Mouse (Mus musculus) myocyte (in vitro differentiated cells): ENCODE data around the gene Gm20388. TPM values are rescaled to one million over a fixed set of nuclear protein-coding genes. Genes with fewer than 3 reads are reported as not detected.
A peak's percentile ranks its signal among the peaks of the same experiment; 100 is the strongest.

ENCODE experiments used
- H3K27me3 ChIP-seq: one replicate; pipeline ENCODE4 v1.6.1; 2011; ENCODE audit not compliant: control insufficient read depth, insufficient read depth, insufficient read length
- H3K36me3 ChIP-seq: one replicate; pipeline ENCODE4 v1.6.1; 2011; ENCODE audit not compliant: control insufficient read depth, insufficient read depth
- H3K4me2 ChIP-seq: one replicate; pipeline ENCODE4 v1.6.1; 2011; ENCODE audit warnings: low read depth, control low read depth
- H3K4me3 ChIP-seq: one replicate; pipeline ENCODE4 v1.5.1; 2011; ENCODE audit warnings: mild to moderate bottlenecking, control low read depth, moderate library complexity
- H3K79me2 ChIP-seq: one replicate; pipeline ENCODE4 v1.6.1; 2011; ENCODE audit not compliant: control insufficient read depth, insufficient read depth
- H3ac ChIP-seq: one replicate; pipeline ENCODE4 v1.6.1; 2011; ENCODE audit not compliant: control insufficient read depth, insufficient read length
- CEBPB ChIP-seq: IDR thresholded peaks from 2 replicates; pipeline ENCODE4 v1.6.1; 2011; ENCODE audit warnings: mild to moderate bottlenecking, moderate library complexity; ENCODE audit not compliant: poor library complexity, insufficient read depth, severe bottlenecking
- E2F4 ChIP-seq: IDR thresholded peaks from one replicate; pipeline ENCODE4 v1.6.1; 2011; ENCODE audit warnings: mild to moderate bottlenecking, control low read depth, moderate library complexity; ENCODE audit not compliant: insufficient read depth
- MAX ChIP-seq: IDR thresholded peaks from one replicate; pipeline ENCODE4 v1.6.1; 2011; ENCODE audit warnings: low read depth, mild to moderate bottlenecking, control low read depth
- MYOD1 ChIP-seq, 3 experiments: IDR thresholded peaks; one replicate each; pipeline ENCODE4 v1.6.1; 2011; ENCODE audit warnings: control low read depth in 2 of 3, low read depth in 2 of 3, mild to moderate bottlenecking in 2 of 3, moderate library complexity in 1 of 3; ENCODE audit not compliant: insufficient read length in 2 of 3, control insufficient read depth in 1 of 3
- MYOG ChIP-seq, 3 experiments: IDR thresholded peaks; one replicate each; pipeline ENCODE4 v1.6.1; 2011; ENCODE audit warnings: control low read depth in 2 of 3, low read depth in 2 of 3, mild to moderate bottlenecking in 2 of 3; ENCODE audit not compliant: insufficient read length in 2 of 3, control insufficient read depth in 1 of 3, insufficient read depth in 1 of 3
- POLR2A ChIP-seq: IDR thresholded peaks from one replicate; pipeline ENCODE4 v1.6.1; 2011; ENCODE audit warnings: low read depth, mild to moderate bottlenecking, control low read depth, moderate library complexity; ENCODE audit not compliant: insufficient read length
- POLR2AphosphoS2 ChIP-seq: IDR thresholded peaks from one replicate; pipeline ENCODE4 v1.6.1; 2011; ENCODE audit warnings: low read depth, control low read depth; ENCODE audit not compliant: insufficient read length
- REST ChIP-seq: IDR thresholded peaks from one replicate; pipeline ENCODE4 v1.6.1; 2011; ENCODE audit warnings: mild to moderate bottlenecking, control low read depth, moderate library complexity; ENCODE audit not compliant: insufficient read depth, insufficient read length
- SRF ChIP-seq: IDR thresholded peaks from one replicate; pipeline ENCODE4 v1.6.1; 2011; ENCODE audit warnings: low read depth; ENCODE audit not compliant: control insufficient read depth, insufficient read length
- TCF12 ChIP-seq: IDR thresholded peaks from one replicate; pipeline ENCODE4 v1.6.1; 2011; ENCODE audit warnings: mild to moderate bottlenecking, control low read depth; ENCODE audit not compliant: poor library complexity, insufficient read depth, severe bottlenecking
- TCF3 ChIP-seq: IDR thresholded peaks from one replicate; pipeline ENCODE4 v1.6.1; 2011; ENCODE audit warnings: low read depth, control low read depth; ENCODE audit not compliant: insufficient read length
- USF1 ChIP-seq: IDR thresholded peaks from one replicate; pipeline ENCODE4 v1.6.1; 2011; ENCODE audit warnings: low read depth, mild to moderate bottlenecking, control low read depth, moderate library complexity
- polyA plus RNA-seq: library from polyadenylated mRNA; unstranded; fragments of >200 nt; fragmentation: generic; extraction: Trizol; gene quantifications from one replicate; pipeline ENCODE4 v1.2.1, GENCODE M21; 2012; ENCODE audit warnings: missing spikeins

Gm20388 gene
- polyA plus RNA-seq, 1 experiment: 15.3 TPM

DNA sequence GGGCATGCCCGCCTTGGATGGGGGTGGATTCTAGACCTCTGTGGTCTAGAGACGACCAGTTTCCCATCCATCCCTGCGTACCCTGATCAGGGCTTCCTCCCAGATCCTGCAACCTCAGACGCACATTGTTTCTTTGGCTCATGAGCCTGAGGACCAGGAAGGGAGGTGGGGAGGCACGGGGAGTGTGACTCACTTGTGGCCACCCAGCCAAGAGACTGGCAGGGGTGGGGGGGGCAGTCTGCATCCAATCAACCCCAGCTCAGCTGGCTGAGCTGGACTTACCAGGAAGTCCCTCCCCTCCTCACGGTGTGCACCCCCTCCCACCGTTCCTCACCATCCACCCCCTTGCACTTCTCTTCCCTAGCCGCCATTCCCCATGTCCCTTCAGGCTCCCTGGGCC is 1758.6 kb downstream of the Gm20388 start:
- Histone ChIP-seq H3K4me2 (peak overlapping the region; percentile 98), H3K4me3 (peak overlapping the region; percentile 12), H3K79me2 (no peaks in the 10 kb centered on the region), H3K27me3 (no peaks in the 10 kb centered on the region), H3ac (no peak overlapping the region), H3K36me3 (no peaks in the 10 kb centered on the region)
- TF ChIP-seq SRF: no peak
- no peak for TF ChIP-seq CEBPB
- TF ChIP-seq POLR2A: peak; percentile 58
- TF ChIP-seq MYOD1 (IDR thresholded peaks at IDR 0.05; ENCODE audit: control insufficient read depth in 1 of 3, insufficient read length in 2 of 3, low read depth in 2 of 3): peak in 1 of 3 experiments; percentile 58
- TF ChIP-seq MAX: no peak
- no peak for TF ChIP-seq MYOG (IDR thresholded peaks at IDR 0.05; ENCODE audit: control insufficient read depth in 1 of 3, insufficient read depth in 1 of 3, insufficient read length in 2 of 3, low read depth in 2 of 3)
- TF ChIP-seq REST: no peak
- no peak for TF ChIP-seq E2F4
- peak; percentile 49 for TF ChIP-seq POLR2AphosphoS2
- no peak for TF ChIP-seq USF1
- no peak for TF ChIP-seq TCF12
- no peak for TF ChIP-seq TCF3

DNA sequence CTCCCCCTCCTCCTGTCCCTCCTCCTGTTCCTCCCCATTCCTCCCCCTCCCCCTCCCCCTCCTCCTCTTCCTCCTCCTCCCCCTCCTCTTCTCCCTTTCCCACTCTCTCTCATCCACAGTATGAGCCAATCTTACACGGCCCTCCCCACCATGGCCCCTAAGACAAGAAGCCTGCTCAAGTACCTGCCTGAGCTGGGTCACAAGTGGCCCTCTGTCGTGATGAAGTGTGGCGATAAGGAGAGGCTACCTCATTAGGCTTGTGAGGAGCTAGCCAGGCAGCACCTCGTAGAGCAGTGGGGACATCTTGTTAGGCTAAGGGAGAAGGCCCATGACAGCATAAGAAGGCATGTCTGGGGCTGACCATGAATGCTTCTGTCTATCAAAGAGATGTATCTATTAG is 1762.5 kb downstream of the Gm20388 start:
- TF ChIP-seq MAX: no peak
- no peak for TF ChIP-seq MYOG (IDR thresholded peaks at IDR 0.05; ENCODE audit: control insufficient read depth in 1 of 3, insufficient read depth in 1 of 3, insufficient read length in 2 of 3, low read depth in 2 of 3)
- TF ChIP-seq REST: no peak
- no peak for TF ChIP-seq E2F4
- no peak for TF ChIP-seq POLR2AphosphoS2
- no peak for TF ChIP-seq TCF3
- no peak for TF ChIP-seq CEBPB
- no peak for TF ChIP-seq USF1
- TF ChIP-seq POLR2A: no peak
- no peak for TF ChIP-seq SRF
- H3K4me3 ChIP-seq: no peak overlapping the region

DNA sequence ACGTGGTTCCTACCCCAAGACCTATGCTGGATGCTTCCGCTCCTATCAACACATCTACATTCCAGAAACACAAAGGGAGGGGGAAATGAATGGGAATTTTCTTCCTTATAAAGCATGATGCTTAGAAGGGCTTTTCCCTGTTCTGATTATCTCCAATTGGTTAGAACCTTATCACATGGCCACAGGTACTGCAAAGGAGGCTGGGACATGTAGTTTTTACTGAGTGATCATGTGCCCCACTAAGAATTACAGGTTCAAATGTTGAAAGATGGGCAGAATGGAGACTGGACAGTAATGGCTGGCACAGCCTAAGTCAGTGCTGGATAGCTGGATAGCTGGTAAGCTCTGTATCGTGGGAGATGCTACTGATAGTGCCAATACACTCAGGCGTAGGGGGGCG is 1763.3 kb downstream of the Gm20388 start:
- H3K36me3 ChIP-seq: no peaks in the 10 kb centered on the region

More for the DNA sequence above, 1762.5 kb downstream of the Gm20388 start:
- H3K36me3 ChIP-seq: no peaks in the 10 kb centered on the region
- H3K27me3 ChIP-seq: no peaks in the 10 kb centered on the region
- H3ac ChIP-seq: no peak overlapping the region
- H3K79me2 ChIP-seq: no peaks in the 10 kb centered on the region
- H3K4me2 ChIP-seq: no peak overlapping the region

DNA sequence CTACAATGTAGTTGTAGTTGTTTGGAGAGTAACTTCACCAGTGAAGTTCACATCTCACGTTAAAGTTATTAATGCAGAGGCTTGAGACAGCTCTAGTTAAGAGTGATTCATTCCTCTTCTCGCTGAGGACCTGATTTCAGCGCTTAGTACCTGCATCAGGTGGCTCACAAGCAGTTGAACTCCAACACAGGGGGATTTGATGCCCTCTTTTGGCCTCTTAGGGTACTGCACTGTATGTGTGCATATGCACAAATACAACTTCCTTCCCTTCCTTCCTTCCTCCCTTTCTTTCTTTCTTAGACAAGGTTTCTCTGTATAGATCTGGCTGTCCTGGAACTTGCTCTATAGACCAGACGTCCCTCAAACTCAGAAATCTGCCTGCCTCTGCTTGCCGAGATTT is 1763.9 kb downstream of the Gm20388 start:
- no peak for TF ChIP-seq MAX
- TF ChIP-seq TCF12: no peak
- TF ChIP-seq E2F4: no peak
- TF ChIP-seq CEBPB: no peak
- no peak for TF ChIP-seq USF1
- no peak for TF ChIP-seq MYOG (IDR thresholded peaks at IDR 0.05; ENCODE audit: control insufficient read depth in 1 of 3, insufficient read depth in 1 of 3, insufficient read length in 2 of 3, low read depth in 2 of 3)
- no peak for TF ChIP-seq POLR2A
- no peak for TF ChIP-seq MYOD1 (IDR thresholded peaks at IDR 0.05; ENCODE audit: control insufficient read depth in 1 of 3, insufficient read length in 2 of 3, low read depth in 2 of 3)
- no peak for TF ChIP-seq POLR2AphosphoS2
- TF ChIP-seq TCF3: no peak
- TF ChIP-seq REST: no peak
- no peak for TF ChIP-seq SRF
- no peaks in the 10 kb centered on the region for H3K36me3 ChIP-seq
- H3K79me2 ChIP-seq: no peaks in the 10 kb centered on the region
- H3K27me3 ChIP-seq: no peaks in the 10 kb centered on the region
- no peak overlapping the region for H3ac ChIP-seq
- no peak overlapping the region for H3K4me3 ChIP-seq
- no peak overlapping the region for H3K4me2 ChIP-seq

More for the DNA sequence above, 1763.3 kb downstream of the Gm20388 start:
- Histone ChIP-seq H3K4me2 (no peak overlapping the region), H3ac (no peak overlapping the region), H3K4me3 (no peak overlapping the region), H3K79me2 (no peaks in the 10 kb centered on the region), H3K27me3 (no peaks in the 10 kb centered on the region)
- TF ChIP-seq POLR2AphosphoS2 (no peak), USF1 (peak; percentile 89)

DNA sequence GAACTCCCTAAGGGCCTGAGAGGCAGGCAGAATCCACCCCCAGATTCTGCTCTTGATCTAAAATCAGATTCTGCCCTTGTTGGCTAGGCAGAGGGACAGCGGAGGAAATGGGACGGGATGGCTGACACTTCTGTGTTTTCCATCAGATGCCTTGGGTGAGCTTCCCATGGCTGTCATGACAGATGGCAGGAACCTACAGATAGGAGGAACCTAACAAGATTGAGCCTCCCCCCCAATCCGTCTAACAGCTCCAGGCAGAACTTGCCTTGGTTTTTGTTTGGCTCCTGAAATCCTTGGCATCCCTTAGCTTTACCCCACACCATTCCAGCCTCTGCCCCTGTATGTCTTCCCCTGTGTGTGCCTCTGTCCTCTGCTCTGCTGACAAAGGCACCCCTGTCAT is 1764.5 kb downstream of the Gm20388 start:
- Histone ChIP-seq H3K4me3 (no peak overlapping the region), H3K79me2 (no peaks in the 10 kb centered on the region), H3K27me3 (no peaks in the 10 kb centered on the region), H3K36me3 (no peaks in the 10 kb centered on the region), H3ac (no peak overlapping the region), H3K4me2 (no peak overlapping the region)
- TF ChIP-seq MAX: no peak
- TF ChIP-seq MYOG (IDR thresholded peaks at IDR 0.05; ENCODE audit: control insufficient read depth in 1 of 3, insufficient read depth in 1 of 3, insufficient read length in 2 of 3, low read depth in 2 of 3): no peak
- TF ChIP-seq MYOD1 (IDR thresholded peaks at IDR 0.05; ENCODE audit: control insufficient read depth in 1 of 3, insufficient read length in 2 of 3, low read depth in 2 of 3): no peak
- no peak for TF ChIP-seq CEBPB
- TF ChIP-seq USF1: no peak
- TF ChIP-seq SRF: no peak
- TF ChIP-seq TCF12: no peak
- TF ChIP-seq REST: no peak
